Mouse (Mus musculus) cerebellum, adult 11-12 months (tissue): ENCODE data around the gene Gm49392.
"Not testable (repeated sequence)": the region's sequence is repeated elsewhere in the genome, so short reads cannot be mapped to it uniquely, and the experiment has no call there.

Source experiments
- DNase-seq: peaks from one replicate; pipeline ENCODE4 v3.0.0; 2022

The Gm49392 gene

DNA sequence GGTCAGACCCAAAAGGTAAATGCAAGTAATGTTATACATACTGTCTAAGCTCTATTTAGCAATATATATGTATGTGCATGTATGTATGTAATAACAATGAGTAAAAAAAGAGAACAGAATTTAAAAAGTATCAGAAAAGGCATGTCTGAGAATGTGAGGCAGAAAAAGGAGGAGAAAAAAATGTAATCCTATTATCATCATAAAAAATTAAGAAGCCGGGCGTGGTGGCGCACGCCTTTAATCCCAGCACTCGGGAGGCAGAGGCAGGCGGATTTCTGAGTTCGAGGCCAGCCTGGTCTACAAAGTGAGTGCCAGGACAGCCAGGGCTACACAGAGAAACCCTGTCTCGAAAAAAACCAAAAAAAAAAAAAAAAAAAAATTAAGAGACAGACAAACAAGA is at the start of gene Gm49392:
Gene Gm49392 (minus strand): TSS at position 101 of the 400 bp plus-strand sequence.
- DNase-seq = not testable (repeated sequence)

DNA sequence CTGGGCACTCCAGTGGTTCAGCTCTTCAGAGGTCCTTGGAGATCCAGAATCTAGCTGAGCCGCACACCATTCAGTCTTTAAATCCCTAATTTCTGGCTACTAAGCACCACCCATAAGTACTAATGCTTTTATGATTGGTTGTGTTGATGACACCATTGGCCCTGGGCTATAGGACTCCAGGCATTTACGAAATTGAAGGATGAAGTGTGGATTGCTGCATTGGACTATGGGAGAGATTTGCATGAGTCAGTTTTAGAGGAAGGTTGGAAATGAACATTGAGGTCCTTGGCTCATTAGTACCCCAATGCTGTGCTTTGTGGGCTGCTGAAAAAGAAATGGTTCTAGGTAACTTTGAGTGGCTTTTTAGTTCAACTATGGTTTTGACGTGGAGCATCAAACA is 45.2 kb upstream of the Gm49392 start, which contains the start of gene Tpbpa:
Gene Tpbpa (minus strand): TSS at position 101 of the 400 bp plus-strand sequence.
- not testable (repeated sequence) for DNase-seq

DNA sequence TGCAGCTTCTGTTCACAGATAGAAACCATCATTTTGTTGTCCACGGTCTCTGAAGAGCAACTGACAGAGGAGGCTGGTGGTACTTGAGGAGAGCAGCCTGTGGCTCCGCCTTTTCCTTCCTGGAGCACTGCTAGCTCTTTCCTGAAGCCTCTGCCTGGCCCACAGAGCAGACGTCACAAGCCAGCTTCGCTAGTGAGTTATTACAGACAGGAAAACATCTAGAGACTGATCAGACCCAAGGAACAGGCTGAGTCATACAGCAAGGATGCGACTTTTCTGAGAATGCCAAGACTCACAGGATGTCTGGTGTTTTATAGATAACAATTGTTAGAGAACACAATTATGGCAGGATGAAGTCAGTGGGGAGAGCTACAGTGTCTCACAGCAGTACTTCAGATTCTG is 39.8 kb upstream of the Gm49392 start, which contains the start of the genes Gm49391 and Ctla2a:
Gene Gm49391 (minus strand): TSS at position 72 of the 402 bp plus-strand sequence.
Gene Ctla2a (minus strand): TSS at position 126 of the 402 bp plus-strand sequence.
- no peak for DNase-seq

DNA sequence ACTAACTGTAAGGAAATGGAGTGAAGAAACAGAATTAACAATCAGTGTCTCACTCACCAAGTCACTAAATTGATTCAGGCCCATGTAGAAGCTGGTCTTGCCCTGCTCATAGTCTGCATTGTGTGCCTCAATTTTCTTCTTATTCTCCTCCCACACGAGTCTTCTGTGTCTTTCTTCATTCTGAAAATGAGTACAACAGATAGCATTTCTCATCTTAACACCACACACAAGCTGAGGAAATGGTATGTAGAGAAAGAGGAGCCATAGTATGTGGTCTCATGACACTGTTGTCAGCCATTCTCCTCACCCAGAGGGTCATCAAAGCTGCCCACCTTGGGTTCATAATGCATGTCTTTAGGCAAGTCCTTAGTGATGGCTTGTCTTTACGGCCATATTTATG is 38.8 kb upstream of the Gm49392 start, which contains the start of gene Gm49393:
Gene Gm49393 (minus strand): TSS at position 101 of the 400 bp plus-strand sequence.
- DNase-seq = not testable (repeated sequence)

DNA sequence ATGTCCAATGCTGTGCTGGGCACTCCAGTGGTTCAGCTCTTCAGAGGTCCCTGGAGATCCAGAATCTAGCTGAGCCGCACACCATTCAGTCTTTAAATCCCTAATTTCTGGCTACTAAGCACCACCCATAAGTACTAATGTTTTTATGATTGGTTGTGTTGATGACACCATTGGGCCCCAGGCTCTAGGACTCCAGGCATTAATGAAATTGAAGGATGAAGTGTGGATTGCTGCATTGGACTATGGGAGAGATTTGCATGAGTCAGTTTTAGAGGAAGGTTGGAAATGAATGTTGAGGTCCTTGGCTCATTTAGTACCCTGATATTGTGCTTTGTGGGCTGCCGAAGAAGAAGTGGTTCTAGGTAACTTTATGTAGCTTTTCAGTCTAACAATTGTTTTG is 8.1 kb upstream of the Gm49392 start, which contains the start of gene Tpbpb:
Gene Tpbpb (minus strand): TSS at position 101 of the 400 bp plus-strand sequence.
- not testable (repeated sequence) for DNase-seq

DNA sequence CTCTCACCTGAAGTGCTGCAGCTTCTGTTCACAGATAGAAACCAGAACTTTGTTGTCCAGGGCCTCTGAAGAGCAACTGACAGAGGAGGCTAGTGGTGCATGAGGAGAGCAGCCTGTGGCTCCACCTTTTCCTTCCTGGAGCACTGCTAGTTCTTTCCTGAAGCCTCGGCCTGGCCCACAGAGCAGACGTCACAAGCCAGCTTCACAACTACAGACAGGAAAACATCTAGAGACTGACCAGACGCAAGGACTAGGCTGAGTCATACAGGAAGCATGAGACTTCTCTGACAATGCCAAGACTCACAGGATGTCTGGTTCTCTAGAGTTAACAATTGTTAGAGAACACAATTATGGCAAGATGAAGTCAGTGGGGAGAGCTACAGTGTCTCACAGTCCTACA is 634 bp upstream of the Gm49392 start, which contains the start of gene Ctla2b:
Gene Ctla2b (minus strand): TSS at position 120 of the 400 bp plus-strand sequence.
- DNase-seq = no peak

DNA sequence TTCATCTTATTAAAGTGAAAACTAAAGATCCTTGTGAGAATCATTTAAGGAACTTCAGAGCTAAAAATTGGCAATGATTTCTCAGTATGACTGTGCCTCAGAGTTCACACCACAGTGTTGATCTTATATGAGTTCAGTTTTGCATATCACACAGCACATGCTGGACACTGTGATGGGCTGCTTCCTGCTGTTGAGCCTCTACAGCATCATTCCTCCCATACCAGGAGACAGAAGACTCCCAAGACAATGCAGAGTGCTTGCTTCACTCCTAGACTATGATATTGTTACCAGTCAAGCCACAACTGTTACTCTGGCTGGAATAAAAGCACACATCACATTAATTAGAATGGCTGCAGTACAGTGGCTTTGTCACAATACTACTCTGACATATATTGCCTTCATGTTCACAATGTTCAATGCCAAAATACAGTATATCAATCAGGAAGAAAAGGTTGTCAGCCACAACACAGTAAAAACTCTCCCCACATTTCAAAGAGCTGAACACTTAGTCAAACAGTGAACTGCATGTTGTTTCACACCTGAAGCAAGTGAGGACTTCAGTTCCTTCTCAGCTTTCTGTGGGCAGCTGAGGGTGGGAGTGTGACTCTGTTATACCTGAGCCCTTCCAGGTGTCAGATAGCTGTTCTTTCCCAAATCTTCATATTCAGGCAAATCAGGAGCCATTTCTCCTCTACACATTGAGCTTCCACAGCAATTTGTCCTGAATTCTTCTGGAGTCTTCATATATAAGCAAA is 1.1 kb downstream of the Gm49392 start:
- no peak for DNase-seq

DNA sequence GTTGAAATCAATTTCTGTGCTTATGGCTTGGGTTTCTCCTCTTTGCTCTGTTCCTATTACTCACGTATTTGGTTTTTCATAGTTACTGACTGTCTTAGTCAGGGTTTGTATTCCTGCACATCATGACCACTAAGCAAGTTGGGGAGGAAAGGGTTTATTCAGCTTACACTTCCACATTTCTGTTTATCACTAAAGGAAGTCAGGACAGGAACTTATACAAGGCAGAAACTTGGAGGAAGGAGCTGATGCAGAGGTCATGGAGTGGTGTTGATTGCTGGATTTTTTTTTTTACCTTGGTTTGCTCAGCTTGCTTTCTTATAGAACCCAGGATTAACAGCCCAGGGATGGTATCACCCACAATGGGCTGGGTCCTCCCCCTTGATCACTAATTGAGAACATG is 4.4 kb downstream of the Gm49392 start:
- DNase-seq = no peak

DNA sequence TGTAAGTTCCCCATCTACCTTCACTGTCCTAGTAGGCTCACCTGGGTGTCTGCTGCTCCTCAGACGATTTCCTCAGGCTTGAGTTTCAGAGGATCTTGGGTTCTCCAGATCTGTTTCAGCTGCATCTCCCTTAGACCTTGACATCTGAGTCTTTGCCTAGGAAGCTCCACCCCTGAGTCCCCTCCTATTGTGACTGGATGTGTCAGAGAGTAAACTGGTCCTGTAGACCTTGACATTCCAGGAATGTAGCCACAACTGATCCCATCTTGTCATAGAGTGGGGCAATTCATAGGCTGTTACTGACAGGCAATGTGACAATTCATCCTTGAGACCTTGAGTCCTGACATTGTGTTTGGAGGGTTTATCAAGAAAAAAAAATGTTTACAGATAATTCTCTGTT is 32.4 kb downstream of the Gm49392 start, which contains the start of gene 4930486L24Rik:
Gene 4930486L24Rik (minus strand): TSS at position 195 of the 400 bp plus-strand sequence.
- DNase-seq = no peak

DNA sequence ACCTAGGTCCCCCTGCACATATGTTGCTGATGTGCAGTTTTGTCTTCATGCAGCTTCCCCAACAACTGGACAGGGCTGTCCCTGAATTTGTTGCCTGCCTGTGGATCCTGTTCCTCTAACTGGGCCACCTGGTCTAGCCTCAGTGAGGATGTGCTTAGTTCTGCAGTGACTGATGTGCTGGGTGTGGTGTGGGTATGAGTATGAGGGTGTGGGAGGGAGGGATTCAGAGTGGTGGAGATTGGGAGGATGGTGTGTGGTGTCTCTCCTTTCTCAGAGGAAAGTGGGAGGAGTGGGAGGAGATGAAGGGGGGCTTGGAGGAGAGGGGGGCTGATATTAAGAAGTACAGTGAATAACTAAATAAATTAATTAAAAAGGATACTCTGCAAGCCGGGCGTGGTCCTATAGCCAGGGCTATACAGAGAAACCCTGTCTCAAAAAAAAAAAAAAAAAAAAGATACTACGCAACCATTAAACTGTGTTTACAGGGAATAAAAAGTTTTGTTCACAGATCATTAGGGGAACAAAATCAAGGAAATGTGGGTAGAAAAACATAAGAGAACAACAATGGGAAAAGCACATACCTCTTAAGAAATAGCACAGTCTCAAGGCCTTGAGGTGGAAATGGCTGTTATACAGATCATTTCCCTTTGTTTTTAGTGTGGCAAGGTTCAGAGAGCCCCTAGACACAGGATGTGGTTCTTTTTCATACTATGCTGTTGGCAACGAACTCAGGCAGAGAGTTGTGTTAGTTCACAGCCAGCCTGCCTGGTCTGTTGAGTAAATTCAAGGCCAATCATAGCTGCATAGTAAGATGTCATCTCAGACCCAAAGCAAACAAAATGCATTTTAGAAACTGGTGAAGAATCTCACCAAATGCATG is 48.2 kb downstream of the Gm49392 start:
- DNase-seq = no peak

DNA sequence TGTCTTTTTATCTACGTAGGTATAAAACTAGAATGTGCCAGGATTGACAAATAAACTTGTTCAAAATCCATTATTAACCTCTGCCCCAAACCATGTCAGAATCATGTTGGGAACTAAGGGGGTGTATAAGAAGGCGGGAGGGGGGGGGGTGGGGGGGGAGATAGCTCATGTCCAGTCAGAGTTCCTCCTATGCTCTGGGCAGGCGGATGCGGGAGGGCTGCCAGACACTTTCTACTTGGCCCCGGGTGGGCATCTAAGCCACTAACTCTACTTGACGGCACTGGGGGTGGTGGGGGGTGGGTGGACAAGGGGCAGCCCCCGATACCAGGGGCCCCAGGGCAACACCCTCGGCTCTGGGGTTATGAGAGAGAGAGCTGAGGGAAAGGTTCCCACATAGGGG is 53.5 kb downstream of the Gm49392 start:
- no peak for DNase-seq

DNA sequence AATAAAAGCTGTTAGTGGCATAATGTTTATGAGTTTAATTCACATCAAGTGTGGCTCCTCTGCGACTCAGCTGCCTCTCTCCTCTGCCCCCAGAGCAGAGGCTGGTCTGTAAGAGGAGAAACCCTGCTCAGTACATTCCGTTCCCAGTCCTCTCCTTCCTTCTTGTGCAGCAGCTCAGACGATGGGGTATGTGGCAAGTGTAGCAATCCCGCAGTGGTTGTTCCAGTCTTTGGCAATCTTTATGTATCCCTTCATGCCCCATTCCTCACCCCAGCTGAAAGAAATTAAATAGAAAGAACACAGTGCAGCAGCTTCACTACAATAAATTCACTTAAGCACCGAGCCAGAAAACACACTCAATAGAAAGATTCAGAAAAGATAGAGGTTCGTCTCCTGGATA is 54.0 kb downstream of the Gm49392 start:
- no peak for DNase-seq

DNA sequence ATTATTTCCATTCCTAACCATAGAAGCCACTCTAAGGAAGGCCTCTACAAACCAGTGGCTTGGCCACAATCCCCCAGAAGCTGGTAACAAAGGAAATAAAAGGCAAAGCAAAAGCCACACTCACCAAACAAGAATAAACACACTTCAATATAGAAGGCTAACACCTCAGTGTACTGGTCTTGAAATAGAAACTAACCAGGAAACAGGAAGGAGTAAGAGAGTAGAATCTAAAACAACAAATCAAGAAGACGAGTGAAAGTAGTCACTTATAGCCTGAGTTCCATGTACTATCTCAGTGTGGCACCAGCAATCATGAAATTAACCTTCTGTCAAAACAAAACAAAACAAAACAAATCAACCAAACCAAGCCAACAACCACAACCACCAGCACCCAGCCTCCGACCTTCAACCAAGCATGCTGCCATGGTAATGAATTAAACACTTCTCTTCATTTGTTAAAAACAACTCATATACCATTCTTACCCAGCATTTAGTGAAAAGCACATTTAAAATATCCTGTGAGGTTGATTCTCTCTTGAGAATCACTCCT is 57.3 kb downstream of the Gm49392 start:
- DNase-seq = no peak

DNA sequence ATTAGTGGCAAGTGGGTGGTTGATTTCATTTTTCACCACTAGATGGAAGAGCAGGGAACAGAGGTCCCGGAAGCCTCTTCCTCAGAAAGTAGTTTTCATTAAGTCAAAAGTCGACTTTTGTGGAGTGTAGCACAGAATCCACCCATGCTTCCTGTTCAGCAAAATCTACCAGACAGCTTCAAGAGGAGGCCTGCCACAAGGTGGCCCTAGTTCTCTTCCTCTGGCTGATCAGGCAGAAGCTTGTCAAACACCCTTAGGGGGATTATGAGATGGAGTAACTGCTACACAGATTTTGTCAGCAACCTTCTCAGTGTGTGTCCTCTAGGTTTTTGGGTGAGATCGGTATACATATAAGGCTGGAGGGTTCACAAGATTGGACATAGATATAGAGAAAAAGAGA is 70.6 kb downstream of the Gm49392 start:
- DNase-seq = no peak

DNA sequence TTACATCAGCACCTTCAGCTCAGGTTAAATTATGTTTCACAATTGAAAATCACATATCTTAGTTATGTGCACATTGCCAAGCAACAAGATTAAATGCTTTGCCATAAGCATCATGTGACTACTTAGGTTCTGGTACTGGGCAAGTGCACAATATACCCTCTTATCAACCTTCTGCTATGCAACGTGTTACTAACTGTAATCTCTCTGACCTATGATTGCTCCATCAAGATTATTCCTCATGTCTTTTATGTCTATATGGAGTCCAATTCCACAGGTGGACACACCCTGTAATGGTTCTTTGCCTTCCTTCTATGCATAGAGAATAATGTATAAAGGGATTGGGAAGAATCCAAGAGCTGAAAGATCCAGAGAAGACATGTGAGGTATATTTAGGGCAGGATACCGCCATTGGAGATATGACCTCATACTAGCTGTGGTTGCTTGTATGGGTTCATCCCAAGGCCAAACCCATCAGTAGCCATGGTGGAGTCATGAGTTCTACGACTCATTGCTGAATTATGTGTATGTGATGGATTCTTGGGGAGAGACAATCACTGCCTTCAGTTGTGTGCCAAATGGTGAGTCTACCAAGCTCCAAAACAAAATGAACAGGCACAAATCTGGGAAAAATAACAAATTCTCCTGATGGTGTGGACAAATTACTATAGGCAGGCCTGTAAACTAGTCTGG is 76.1 kb downstream of the Gm49392 start:
- no peak for DNase-seq

DNA sequence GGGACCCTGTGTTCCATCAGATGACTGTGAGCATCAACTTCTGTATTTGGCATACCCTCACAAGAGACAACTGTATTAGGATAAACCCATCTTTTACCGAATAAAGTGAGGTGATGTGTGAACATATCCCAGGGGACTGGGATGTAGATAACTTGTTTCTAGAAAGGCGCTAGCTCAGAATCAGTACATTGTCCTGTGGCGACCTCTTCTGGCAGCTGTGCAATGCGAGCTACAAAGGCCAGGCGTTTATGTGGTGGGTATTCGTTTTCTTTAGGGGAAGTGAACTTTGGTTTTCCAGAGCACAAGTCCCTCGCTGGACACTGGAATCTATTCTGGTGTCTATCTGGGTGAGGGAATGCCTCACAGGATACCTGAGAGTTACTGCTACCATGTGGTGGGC is 77.2 kb downstream of the Gm49392 start:
- DNase-seq = no peak

DNA sequence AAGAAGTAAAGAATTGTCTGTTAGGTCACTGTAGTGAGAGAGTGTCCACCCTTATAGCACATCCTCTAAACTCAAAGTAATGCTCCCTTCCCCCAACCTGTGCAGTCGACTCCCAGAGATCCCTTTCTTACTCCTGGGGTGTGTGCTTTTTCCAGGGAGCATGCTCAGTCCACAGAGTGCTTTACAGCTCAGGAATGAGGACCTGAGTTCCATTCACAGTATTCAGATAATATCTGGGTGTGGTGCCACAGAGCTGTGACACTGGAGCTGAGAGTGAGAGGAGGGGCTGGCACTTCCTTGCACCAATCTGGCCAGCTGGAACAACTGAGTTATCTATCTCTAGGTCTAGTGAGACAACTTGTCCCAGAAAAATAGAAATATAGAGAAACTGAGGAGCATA is 83.0 kb downstream of the Gm49392 start:
- DNase-seq = no peak

DNA sequence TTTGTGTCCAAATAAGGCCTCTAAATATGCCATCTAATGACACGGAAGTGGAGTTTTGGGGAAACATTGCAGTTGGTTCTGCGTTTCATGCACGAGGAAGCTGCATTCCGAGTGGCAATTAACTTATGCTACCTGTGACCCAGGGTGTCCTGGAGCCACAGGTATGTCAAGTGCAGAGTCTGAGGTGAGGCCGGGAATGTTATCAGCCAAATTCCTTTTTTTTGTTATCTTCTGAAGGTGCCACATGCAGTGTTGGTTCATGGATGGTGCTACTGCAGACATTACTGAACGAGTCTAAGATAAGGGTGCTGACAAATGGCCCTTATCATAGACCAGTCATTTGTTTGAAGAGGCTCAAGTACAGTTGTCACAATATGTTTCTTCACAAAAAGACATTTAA is 83.9 kb downstream of the Gm49392 start:
- no peak for DNase-seq

DNA sequence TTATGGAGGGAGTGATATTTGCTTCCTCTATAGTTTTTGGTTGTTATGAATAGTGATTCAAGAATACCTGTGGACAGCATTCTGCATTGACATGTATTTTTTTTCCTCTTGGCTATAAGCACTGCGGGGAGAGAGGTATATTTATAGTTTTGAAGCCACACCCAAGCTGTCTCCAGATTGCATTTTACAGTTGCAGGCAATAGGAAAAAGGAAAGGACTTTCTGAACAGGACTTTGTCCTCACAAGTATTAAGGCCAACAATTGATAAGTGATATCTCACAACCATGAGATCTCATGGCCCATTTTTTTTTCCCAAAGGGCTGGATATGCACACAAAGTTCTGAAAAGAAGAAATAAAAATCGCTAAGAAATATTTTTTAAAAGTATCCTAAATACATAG is 87.0 kb downstream of the Gm49392 start:
- no peak for DNase-seq

DNA sequence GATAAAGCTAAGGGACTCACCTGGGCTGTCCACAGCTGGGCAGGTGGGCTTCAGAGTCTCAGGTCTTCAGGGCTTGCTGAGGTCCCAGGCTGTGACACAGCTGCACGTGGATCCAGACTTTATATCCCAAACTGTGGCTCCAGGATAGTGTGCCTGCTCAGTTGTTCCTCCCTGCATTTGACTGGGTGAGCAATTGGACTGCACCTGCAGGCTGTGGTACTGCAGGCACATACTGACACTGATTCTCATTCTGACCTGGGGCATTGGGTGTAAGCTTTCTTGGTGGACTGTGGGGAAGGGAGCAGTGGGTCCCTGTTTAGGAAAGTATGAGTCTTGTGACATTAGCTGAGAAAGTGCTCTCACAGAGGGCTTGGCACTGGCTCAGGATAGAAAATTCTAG is 93.9 kb downstream of the Gm49392 start, which contains the start of gene Ctsll3:
Gene Ctsll3 (minus strand): TSS at position 101 of the 400 bp plus-strand sequence.
- DNase-seq = no peak
